Mouse (Mus musculus) testis, adult 10 weeks (tissue): ENCODE results near the gene Gm21987. TPM values are rescaled to one million over a fixed set of nuclear protein-coding genes. Genes with fewer than 3 reads are reported as not detected.

Source experiments
- polyA plus RNA-seq: library from polyadenylated mRNA; stranded (reverse); fragments of 350-450 nt; fragmentation: Illumina TruSeq; extraction: RNeasy Lipid Tissue Mini Kit (QIAGEN cat#74804); gene quantifications from one replicate; pipeline ENCODE4 v1.2.3, GENCODE M21; 2014; ENCODE audit warnings: low read depth, low replicate concordance

The Gm21987 gene
- polyA plus RNA-seq: not detected

DNA sequence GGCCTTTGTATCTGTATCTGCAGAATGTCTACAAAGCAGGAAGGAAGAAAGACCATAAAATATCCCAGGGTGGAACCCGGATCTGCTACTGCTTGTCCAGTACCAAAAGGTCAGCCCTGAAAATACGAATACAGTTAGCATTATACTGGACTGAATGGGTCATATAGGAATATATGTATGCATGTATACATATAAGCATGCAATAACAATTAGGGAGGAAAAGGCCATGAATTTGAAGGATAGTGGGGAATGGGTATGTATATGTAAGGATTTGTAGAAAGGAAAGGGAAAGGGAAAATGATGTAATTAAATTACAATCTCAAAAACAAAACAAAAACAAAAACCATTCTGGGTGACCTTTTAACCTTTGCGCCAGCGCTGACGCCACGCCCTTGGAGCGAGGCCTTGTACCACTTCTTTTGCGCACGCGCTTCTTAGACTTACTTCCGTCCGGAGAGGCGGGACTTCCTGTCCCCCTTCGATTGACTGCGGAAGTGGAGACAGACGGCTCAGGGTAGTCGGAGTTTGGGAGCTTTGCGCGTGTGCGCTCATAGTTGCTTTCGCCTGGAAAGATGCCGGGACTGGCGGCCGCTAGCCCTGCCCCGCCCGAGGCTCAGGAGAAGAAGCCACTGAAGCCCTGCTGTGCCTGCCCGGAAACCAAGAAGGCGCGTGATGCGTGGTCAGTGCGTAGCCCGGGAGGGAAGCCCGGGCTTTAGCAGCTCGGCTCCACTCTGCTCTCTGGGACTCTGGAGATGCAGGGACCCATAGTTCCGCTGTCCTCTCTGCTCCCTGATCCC lies at the start of gene Gm21987, which contains the start of gene Cox17:
TSS of gene Gm21987 (plus strand) at position 512 of the 797 bp plus-strand sequence.
TSS of gene Cox17 (plus strand) at position 463 of the 797 bp plus-strand sequence.

DNA sequence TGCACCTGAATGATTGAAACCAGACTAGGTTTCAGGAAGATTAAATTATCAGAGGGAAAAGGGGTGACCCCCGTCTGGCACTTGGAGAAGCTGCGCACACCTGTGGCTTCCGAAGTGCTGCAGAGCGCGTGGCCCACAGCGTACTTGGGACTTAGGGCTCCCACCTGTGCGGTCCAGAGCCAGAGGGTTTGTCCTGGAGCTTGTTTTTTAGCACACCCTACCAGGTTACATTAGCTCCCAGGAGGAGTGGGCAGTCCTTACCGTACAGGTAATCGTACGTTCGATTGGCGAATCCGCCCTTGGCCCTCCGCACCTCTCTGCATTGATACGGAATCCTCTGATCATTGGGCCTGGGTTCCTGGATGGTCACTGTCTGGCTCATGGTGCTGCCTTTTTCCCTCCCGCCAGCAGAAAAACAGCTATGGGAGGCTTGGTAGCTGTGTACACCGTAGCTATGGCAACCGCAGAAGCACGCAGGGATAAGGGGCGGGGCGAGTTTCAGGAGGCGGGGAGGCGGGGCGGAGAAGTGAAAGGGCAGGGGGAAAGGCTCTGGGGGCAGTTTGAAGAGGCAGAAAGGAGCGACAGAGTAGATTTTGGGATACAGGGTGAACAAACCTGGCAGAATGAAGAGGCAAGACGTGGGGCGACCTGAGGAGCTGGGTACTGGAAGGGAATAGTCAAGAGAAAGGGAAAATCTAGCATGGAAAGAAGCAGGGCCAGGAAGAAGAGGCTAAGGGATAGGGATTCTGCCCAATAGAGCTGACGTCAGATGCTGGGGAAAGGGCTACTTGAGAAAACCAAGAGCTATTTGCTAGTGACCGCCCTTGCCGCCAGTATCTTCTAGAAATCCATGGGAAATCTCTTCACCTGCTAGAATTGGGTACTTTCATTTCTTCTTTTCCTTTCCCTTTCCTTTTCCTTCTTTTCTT lies 5.2 kb upstream of the Gm21987 start, which contains the start of gene Maats1:
TSS of gene Maats1 (minus strand) at position 748 of the 929 bp plus-strand sequence.

DNA sequence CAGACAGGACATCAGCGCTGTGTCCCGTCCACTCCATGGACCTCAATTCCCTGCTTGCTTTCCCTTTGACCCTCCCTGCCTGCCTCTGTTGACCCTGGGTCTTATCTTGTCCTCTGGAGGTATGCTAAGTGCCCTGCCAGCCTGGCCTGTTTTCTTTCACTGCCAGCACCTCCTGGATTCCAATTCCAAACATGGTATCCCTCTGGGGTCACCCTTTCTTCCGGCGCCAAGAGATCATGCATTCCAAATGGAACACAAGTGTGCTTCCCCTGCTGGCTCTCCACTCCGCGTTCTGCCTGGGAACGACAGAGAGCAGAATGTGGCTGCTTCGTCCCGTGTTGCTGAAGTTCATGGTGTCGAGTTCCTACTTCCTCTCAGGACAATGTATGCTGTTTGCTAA lies 15.1 kb downstream of the Gm21987 start, which contains the start of gene Popdc2:
TSS of gene Popdc2 (plus strand) at position 277 of the 400 bp plus-strand sequence.

Other genes starting within 250 kb of the Gm21987 start
- 0.18 TPM for gene Nr1i2, start 52.2 kb upstream of the Gm21987 start, polyA plus RNA-seq
- 40.9 TPM for gene Maats1, start 4.9 kb upstream of the Gm21987 start, polyA plus RNA-seq
- gene Cox17, start within 50 bp of the Gm21987 start, polyA plus RNA-seq: 38.7 TPM
- gene Popdc2, start 15.2 kb downstream of the Gm21987 start, polyA plus RNA-seq: 0.34 TPM
- 1.7 TPM for gene Pla1a, start 86.1 kb downstream of the Gm21987 start, polyA plus RNA-seq
- 11.1 TPM for gene Adprh, start 105.7 kb downstream of the Gm21987 start, polyA plus RNA-seq
- 0.20 TPM for gene Cd80, start 108.5 kb downstream of the Gm21987 start, polyA plus RNA-seq
- gene Timmdc1, start 175.6 kb downstream of the Gm21987 start, polyA plus RNA-seq: 5.6 TPM
- 6.6 TPM for gene Poglut1, start 203.2 kb downstream of the Gm21987 start, polyA plus RNA-seq
- gene Tmem39a, start 211.7 kb downstream of the Gm21987 start, polyA plus RNA-seq: 23.9 TPM